Mouse (Mus musculus): ENCODE results near the gene Gm17490.

The Gm17490 gene

DNA sequence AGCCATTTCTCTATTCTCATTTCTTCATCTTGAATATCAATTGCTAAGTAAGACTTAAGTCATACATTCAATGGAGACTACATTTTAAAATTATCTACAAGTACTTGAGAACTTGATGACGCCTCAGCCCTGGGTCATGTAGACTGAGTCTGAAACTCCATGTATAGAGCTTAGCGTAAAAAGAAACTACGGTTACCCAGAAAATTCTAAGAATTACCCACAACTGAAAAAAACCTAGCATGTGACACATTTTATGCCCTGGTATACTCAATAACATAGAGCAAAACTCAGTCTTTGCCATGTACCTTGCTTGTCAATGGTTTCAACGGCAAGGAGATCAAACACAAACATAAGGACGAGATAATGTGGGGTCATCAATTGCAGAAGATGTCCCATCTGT lies at the start of gene Gm17490:
Gm17490 (minus strand) TSS at position 375 of the 400 bp plus-strand sequence.
- no peak within 1 kb of the TSS for H3K4me3 ChIP-seq (replicated peaks; ENCODE audit: low read length)
- TF ChIP-seq CTCF (conservative IDR thresholded peaks at IDR 0.05; ENCODE audit: low read length) (no peak), NANOG (IDR thresholded peaks at IDR 0.05; ENCODE audit: borderline replicate concordance, low read length) (no peak), POU5F1 (IDR thresholded peaks at IDR 0.05; ENCODE audit: borderline replicate concordance, low read length) (no peak)
- H3K36me3 ChIP-seq (ENCODE audit: insufficient read depth, low read length), result no peaks in the 10 kb centered on the region
- no peaks in the 10 kb centered on the region for H3K27me3 ChIP-seq (ENCODE audit: insufficient read depth, low read length)
- no peaks in the 10 kb centered on the region for H3K4me1 ChIP-seq (replicated peaks; ENCODE audit: low read depth, low read length)
- H3K9me3 ChIP-seq (ENCODE audit: low read length), result no peaks in the 10 kb centered on the region

DNA sequence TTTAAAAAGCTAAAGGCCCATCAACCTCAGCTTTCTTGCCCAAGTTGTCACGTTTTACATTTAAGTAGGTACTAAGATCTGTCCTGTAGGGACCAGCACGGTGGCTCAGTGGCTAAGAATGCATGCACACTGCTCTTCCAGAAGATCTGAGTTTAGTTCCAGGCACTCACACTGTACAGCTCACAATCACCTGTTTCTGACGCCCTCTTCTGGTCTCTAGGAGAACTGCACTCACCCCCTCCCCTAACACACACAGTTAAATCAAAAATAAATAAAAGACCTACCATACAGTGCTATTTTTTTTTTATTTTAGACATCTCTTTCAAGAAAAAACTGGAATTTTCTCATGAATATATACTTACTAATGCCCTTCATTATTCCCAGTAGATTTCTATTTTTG lies 46.1 kb upstream of the Gm17490 start:
- Histone ChIP-seq H3K4me3 (replicated peaks; ENCODE audit: low read length) (no peak overlapping the region), H3K36me3 (ENCODE audit: insufficient read depth, low read length) (no peaks in the 10 kb centered on the region), H3K27me3 (ENCODE audit: insufficient read depth, low read length) (peaks cover 11% of the 10 kb centered on the region; the same call in 1 of the 2 replicates), H3K9me3 (ENCODE audit: low read length) (peaks cover 6% of the 10 kb centered on the region; the same call in 1 of the 2 replicates), H3K4me1 (replicated peaks; ENCODE audit: low read depth, low read length) (no peaks in the 10 kb centered on the region)
- TF ChIP-seq POU5F1 (IDR thresholded peaks at IDR 0.05; ENCODE audit: borderline replicate concordance, low read length), result no peak
- no peak for TF ChIP-seq NANOG (IDR thresholded peaks at IDR 0.05; ENCODE audit: borderline replicate concordance, low read length)
- TF ChIP-seq CTCF (conservative IDR thresholded peaks at IDR 0.05; ENCODE audit: low read length), result peak; percentile 97

DNA sequence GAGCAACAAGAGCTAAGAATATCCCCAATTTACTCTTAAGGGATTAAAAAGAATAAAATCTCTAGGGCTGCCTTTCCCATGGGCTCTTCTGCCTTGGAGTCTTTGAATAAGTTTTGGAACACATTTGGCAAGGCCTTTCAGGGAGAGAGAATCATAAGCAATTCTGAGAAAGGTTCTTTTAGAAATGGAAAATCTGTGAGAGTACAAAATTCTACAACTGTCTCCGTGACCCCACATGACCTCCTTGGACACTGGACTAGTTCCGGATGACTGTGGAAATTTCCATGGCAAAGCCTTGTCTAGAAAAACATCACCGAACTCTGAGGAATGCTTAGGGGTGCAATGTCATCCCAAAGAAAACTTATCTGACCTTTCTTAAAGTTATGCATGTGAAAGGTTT lies 39.3 kb upstream of the Gm17490 start:
- H3K4me3 ChIP-seq (replicated peaks; ENCODE audit: low read length), result no peak overlapping the region
- no peaks in the 10 kb centered on the region; the same call in 1 of the 2 replicates for H3K27me3 ChIP-seq (ENCODE audit: insufficient read depth, low read length)
- H3K9me3 ChIP-seq (ENCODE audit: low read length), result no peaks in the 10 kb centered on the region
- TF ChIP-seq CTCF (conservative IDR thresholded peaks at IDR 0.05; ENCODE audit: low read length), result no peak
- no peak for TF ChIP-seq NANOG (IDR thresholded peaks at IDR 0.05; ENCODE audit: borderline replicate concordance, low read length)
- no peak for TF ChIP-seq POU5F1 (IDR thresholded peaks at IDR 0.05; ENCODE audit: borderline replicate concordance, low read length)
- no peaks in the 10 kb centered on the region for H3K36me3 ChIP-seq (ENCODE audit: insufficient read depth, low read length)
- H3K4me1 ChIP-seq (replicated peaks; ENCODE audit: low read depth, low read length), result peaks cover 11% of the 10 kb centered on the region

DNA sequence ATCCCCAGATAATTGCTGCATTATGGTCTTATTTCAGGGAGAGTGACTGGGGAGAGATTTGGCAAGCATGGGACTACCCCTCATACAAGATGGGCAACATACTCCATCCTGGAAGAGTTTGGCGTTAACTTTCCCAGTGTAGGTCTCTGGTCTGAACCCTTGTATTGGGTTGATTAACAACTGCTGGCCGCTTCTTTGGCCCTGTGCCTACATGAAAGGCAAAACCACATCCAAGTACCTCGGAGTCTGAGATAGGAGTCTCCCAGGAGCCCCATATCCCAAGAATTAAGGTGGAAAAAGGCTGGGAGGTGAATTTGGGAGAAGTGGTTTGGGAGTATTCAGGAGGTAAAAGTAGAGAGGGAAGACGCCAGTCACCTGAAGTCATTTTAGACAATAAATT lies 38.7 kb upstream of the Gm17490 start:
- Histone ChIP-seq H3K27me3 (ENCODE audit: insufficient read depth, low read length) (no peaks in the 10 kb centered on the region; the same call in 1 of the 2 replicates), H3K4me3 (replicated peaks; ENCODE audit: low read length) (no peak overlapping the region), H3K4me1 (replicated peaks; ENCODE audit: low read depth, low read length) (peaks cover 11% of the 10 kb centered on the region), H3K9me3 (ENCODE audit: low read length) (no peaks in the 10 kb centered on the region), H3K36me3 (ENCODE audit: insufficient read depth, low read length) (no peaks in the 10 kb centered on the region)
- TF ChIP-seq NANOG (IDR thresholded peaks at IDR 0.05; ENCODE audit: borderline replicate concordance, low read length), result no peak
- no peak for TF ChIP-seq POU5F1 (IDR thresholded peaks at IDR 0.05; ENCODE audit: borderline replicate concordance, low read length)
- TF ChIP-seq CTCF (conservative IDR thresholded peaks at IDR 0.05; ENCODE audit: low read length), result no peak

DNA sequence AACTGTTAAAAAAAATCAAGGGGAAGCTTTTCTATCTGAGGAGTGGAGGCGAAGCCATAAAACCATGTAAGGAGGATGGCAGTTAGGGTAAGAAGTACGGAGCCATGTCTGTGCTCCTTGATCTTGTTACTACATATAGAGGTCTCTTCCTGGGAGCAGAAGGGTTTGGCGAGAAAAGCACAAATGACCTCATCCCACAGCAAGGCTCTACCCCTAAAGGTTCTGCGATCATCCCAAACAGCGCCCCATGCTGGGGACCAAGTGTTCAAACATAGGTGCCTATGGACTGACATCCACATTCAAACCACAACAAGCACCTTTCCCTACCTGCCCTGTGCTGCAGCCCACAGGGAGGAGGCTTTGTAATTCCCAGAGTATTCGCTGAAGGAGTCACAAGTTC lies 38.3 kb upstream of the Gm17490 start:
- no peak overlapping the region for H3K4me3 ChIP-seq (replicated peaks; ENCODE audit: low read length)
- TF ChIP-seq CTCF (conservative IDR thresholded peaks at IDR 0.05; ENCODE audit: low read length), result no peak
- TF ChIP-seq POU5F1 (IDR thresholded peaks at IDR 0.05; ENCODE audit: borderline replicate concordance, low read length), result no peak
- no peak for TF ChIP-seq NANOG (IDR thresholded peaks at IDR 0.05; ENCODE audit: borderline replicate concordance, low read length)
- no peaks in the 10 kb centered on the region for H3K36me3 ChIP-seq (ENCODE audit: insufficient read depth, low read length)
- peaks cover 2% of the 10 kb centered on the region; the same call in 1 of the 2 replicates for H3K27me3 ChIP-seq (ENCODE audit: insufficient read depth, low read length)
- H3K9me3 ChIP-seq (ENCODE audit: low read length), result no peaks in the 10 kb centered on the region
- H3K4me1 ChIP-seq (replicated peaks; ENCODE audit: low read depth, low read length), result peaks cover 11% of the 10 kb centered on the region

DNA sequence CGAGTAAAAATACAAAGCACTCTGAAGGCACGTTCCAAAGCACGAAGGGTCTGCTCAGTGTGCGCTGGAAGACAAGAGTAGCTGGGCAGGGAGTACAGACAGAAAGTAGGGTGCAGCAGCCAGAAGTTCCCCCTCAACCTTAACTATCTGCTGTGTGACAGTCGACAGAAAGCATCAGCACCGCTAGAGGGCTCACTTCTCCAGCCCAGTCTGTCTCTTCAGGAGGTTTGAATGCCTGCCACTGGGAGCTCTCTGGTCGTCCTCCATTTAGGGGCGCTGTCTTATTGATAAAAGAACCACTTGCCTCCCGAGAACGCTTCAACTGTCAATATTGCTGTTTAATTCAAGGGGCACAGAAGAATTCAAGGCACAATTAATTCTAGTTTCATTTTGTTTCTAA lies 37.9 kb upstream of the Gm17490 start:
- H3K36me3 ChIP-seq (ENCODE audit: insufficient read depth, low read length), result no peaks in the 10 kb centered on the region
- H3K4me3 ChIP-seq (replicated peaks; ENCODE audit: low read length), result no peak overlapping the region
- no peaks in the 10 kb centered on the region for H3K9me3 ChIP-seq (ENCODE audit: low read length)
- H3K4me1 ChIP-seq (replicated peaks; ENCODE audit: low read depth, low read length), result peaks cover 11% of the 10 kb centered on the region
- no peak for TF ChIP-seq POU5F1 (IDR thresholded peaks at IDR 0.05; ENCODE audit: borderline replicate concordance, low read length)
- peak; percentile 74 for TF ChIP-seq CTCF (conservative IDR thresholded peaks at IDR 0.05; ENCODE audit: low read length)
- peaks cover 3% of the 10 kb centered on the region; the same call in 1 of the 2 replicates for H3K27me3 ChIP-seq (ENCODE audit: insufficient read depth, low read length)

DNA sequence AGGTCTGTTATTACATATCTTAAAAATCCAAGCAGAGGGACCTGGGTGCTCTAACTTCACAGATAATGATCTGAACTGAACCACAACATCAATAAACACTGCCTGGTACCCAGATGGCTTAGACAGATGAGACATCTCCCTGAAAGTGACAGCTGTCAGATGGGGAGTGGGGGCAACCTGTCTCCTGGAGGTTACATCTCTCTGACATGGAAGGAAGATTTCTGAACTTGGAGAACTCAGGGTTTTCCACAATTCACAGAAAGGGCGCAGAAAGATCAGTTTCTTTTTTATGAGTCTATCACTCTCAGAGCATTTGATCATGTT lies 36.8 kb upstream of the Gm17490 start:
- Histone ChIP-seq H3K4me3 (replicated peaks; ENCODE audit: low read length) (no peak overlapping the region), H3K4me1 (replicated peaks; ENCODE audit: low read depth, low read length) (peaks cover 11% of the 10 kb centered on the region), H3K9me3 (ENCODE audit: low read length) (no peaks in the 10 kb centered on the region), H3K36me3 (ENCODE audit: insufficient read depth, low read length) (no peaks in the 10 kb centered on the region), H3K27me3 (ENCODE audit: insufficient read depth, low read length) (peaks cover 3% of the 10 kb centered on the region; the same call in 1 of the 2 replicates)
- TF ChIP-seq NANOG (IDR thresholded peaks at IDR 0.05; ENCODE audit: borderline replicate concordance, low read length), result no peak
- no peak for TF ChIP-seq POU5F1 (IDR thresholded peaks at IDR 0.05; ENCODE audit: borderline replicate concordance, low read length)

DNA sequence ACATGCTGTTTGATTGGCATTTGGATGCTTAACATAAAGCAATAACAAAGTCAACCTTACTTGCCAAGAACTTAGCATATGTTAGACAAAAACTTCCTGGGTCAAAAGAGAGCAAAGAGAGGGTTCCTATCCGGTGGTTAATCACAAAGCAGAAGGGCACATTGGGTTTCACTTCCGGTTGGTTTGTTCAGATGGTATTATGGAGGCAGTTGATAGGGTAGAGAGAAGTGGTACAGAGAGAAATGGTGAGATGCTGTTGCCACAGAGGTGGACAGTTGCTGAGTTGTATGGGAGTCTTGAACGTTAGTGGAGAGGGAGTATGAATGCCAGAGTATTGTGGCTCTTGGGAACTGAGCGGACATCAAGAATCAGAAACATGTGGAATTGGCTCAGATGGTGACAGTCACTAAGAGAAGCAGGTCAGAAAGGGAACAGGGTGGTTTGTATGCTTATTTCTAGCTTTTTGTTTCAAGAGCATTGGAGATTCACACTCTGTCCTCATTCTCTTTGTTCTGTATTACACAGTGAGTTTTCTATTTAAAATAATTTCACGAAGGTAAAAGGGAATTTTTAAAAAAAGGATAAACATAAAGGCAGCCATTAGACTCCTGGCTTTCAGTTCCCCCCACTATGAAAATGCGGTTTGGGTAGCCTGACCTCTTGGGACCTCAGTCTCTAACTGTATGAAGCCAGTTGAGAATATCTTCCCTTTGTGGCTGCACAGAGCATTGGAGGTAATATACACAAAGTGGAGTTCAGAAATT lies 36.3 kb upstream of the Gm17490 start:
- Histone ChIP-seq H3K4me1 (replicated peaks; ENCODE audit: low read depth, low read length) (peaks cover 11% of the 10 kb centered on the region), H3K4me3 (replicated peaks; ENCODE audit: low read length) (no peak overlapping the region), H3K9me3 (ENCODE audit: low read length) (no peaks in the 10 kb centered on the region), H3K36me3 (ENCODE audit: insufficient read depth, low read length) (no peaks in the 10 kb centered on the region), H3K27me3 (ENCODE audit: insufficient read depth, low read length) (peaks cover 3% of the 10 kb centered on the region; the same call in 1 of the 2 replicates)
- TF ChIP-seq NANOG (IDR thresholded peaks at IDR 0.05; ENCODE audit: borderline replicate concordance, low read length) (no peak), POU5F1 (IDR thresholded peaks at IDR 0.05; ENCODE audit: borderline replicate concordance, low read length) (no peak), CTCF (conservative IDR thresholded peaks at IDR 0.05; ENCODE audit: low read length) (no peak)

DNA sequence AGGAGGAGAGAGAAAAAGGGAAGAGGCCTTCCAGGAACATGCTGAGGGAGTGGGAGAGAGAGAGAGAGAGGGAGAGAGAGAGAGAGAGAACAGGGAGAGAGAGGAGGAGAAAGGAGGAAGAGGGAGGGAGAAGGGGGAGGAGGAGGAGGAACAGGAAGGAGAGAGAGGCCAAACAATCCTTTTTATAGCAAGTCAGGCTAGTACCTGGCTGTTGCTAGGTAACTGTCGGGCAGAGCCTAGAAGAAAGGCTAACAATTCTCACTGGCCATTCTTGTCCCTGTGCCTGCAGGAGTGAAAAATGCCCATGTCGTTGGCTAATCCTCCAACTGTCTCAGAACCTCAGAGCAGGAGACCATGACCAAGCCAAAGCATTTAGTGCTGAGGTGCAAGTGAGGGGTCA lies 33.2 kb upstream of the Gm17490 start:
- Histone ChIP-seq H3K36me3 (ENCODE audit: insufficient read depth, low read length) (no peaks in the 10 kb centered on the region), H3K4me3 (replicated peaks; ENCODE audit: low read length) (no peak overlapping the region), H3K27me3 (ENCODE audit: insufficient read depth, low read length) (peaks cover 5% of the 10 kb centered on the region; the same call in 1 of the 2 replicates), H3K9me3 (ENCODE audit: low read length) (no peaks in the 10 kb centered on the region), H3K4me1 (replicated peaks; ENCODE audit: low read depth, low read length) (peaks cover 6% of the 10 kb centered on the region)
- TF ChIP-seq CTCF (conservative IDR thresholded peaks at IDR 0.05; ENCODE audit: low read length), result no peak
- no peak for TF ChIP-seq NANOG (IDR thresholded peaks at IDR 0.05; ENCODE audit: borderline replicate concordance, low read length)
- no peak for TF ChIP-seq POU5F1 (IDR thresholded peaks at IDR 0.05; ENCODE audit: borderline replicate concordance, low read length)

Data from E14TG2a.4 (cell line).